Mouse (Mus musculus) layer of hippocampus, adult 11-12 months (tissue): Measurements from ENCODE around the gene Olfr718-ps1.

Source experiments
- DNase-seq: peaks from one replicate; pipeline ENCODE4 v3.0.0; 2022; ENCODE audit warnings: low spot score

The Olfr718-ps1 gene

GRCm38 (mm10) chr5:143129101-143129500 lies 18.3 kb downstream of the Olfr718-ps1 start:
- no peak for DNase-seq

DNA sequence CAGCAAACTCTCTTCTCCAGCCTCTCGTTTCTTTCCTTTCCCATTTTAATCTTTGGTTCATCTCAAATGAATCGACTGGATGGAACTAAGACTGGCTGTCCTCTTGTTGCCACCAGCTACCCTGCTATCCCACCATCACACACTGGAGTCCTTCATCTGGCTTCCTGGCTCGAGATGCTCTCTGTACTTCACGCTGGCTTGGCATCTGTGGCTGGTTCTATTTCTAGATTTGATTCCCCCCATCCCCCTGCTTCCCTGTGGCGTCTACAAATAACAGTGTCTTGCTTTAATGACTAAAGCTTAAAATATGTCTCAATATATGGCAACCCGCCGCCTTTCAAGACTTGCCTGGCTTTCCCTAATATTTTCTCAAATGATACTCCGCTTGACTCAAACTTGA lies 19.5 kb downstream of the Olfr718-ps1 start:
- DNase-seq = peak; percentile 32

- no peak for DNase-seq
Observed at GRCm38 (mm10) chr5:143126908-143127307, 20.5 kb downstream of the Olfr718-ps1 start.

DNA sequence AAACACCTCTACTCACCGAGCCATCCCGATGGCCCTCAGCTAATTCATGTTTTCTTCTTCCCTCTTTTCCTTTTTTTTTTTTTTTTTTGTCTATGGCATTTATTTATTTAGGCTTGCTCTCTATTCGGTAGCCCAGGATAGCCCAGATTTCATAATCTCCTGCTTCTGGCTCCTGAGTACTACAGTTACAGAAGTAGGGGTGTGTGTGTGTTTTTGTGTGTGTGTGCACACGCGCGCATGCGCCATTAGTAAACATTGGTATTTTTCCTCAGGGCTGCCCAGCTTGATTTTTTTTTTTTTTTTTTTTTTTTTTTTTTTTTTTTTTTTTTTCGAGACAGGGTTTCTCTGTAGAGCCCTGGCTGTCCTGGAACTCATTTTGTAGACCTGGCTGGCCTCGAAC lies 21.3 kb downstream of the Olfr718-ps1 start:
- no peak for DNase-seq

GRCm38 (mm10) chr5:143125601-143126000 lies 21.8 kb downstream of the Olfr718-ps1 start:
- peak; percentile 44 for DNase-seq

DNA sequence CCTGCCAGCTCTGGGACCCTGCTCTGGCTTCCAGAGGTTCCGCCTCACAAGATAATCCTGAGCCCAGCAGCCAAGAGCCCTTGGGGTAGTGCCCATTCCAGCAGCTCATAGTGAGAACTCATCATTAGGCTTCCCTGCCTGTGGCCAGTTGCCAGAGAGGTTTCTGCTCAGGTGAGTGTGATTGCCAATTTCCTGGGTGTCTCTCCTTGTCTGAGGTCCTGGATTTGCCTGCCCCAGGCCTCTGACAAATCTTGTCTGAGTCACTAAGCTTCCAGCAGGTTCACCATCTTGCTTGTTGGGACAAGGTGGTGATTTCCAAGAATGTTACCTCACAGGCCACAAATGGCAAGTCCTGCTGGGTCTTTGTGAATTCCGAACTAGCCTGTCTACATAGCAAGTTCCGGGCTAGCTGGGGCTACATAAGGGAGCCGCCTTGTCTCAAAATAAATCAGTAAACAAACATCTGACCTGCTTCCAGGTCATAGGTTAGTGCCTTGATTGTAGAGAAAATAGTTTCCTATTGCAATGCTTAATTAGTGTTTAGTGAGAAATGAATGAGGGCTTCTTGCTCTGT lies 22.5 kb downstream of the Olfr718-ps1 start:
- no peak for DNase-seq

DNA sequence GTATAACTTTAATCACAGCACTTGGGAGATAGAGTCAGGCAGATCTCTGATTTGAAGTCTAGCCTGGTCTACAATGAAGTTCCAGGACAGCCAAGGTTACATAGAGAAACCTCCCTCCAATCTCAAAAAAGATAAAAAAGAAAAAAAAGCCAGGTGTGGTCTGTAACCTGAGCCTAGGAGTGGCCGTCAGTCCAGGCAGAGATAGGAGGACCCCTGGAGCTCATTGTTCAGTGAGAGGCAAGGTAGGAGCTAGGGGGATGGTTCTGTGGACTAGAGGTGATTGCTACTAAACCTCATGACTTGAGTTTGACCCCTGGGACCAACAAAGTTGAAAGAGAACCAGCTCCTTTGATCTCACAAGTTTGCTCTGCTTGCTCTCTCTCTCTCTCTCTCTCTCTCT lies 24.7 kb downstream of the Olfr718-ps1 start:
- no peak for DNase-seq

DNA sequence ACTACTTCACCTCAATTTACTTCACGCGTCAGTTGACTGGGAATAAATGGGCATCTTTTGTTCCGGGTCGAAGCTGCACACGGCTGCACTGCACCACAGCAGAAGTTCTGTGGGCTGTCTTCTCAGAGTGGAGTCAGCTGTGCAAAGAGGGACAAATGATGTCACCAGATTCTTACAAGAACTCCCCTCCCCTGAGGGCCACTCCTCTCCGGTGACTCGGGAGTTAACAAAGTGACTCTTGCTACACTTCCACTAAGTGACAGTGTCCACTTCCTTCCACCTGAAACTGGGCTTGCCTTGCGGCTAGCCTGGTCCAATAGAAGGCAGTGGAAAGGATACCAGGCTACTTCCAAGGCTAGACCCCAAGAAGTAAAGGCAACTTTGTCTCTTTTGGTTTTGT lies 25.3 kb downstream of the Olfr718-ps1 start:
- DNase-seq = no peak

GRCm38 (mm10) chr5:143112281-143113246 lies 34.8 kb downstream of the Olfr718-ps1 start, which contains the start of gene Rnf216:
Rnf216 (minus strand) TSS chr5:143112994.
- peak; percentile 95 for DNase-seq

DNA sequence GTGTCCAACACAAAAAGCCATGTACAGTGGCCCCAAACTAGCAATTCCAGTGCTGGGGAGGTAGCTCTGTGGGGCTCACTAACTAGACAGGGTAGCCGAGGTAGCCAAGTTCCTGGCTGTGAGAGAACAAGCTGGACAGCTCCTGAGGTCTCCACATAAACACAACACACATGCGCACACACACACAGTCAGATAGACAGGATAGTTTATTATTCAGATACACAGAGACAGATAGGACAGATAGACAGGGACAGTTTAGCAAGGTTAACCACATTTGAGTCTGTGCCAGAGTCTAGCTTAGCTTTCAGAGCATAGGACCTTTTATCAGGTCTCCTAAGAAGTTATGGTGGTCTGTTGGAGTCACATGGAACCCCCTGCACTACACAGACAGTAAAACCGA lies 40.5 kb downstream of the Olfr718-ps1 start:
- no peak for DNase-seq

GRCm38 (mm10) chr5:143103231-143103630 lies 44.1 kb downstream of the Olfr718-ps1 start:
- DNase-seq = no peak

DNA sequence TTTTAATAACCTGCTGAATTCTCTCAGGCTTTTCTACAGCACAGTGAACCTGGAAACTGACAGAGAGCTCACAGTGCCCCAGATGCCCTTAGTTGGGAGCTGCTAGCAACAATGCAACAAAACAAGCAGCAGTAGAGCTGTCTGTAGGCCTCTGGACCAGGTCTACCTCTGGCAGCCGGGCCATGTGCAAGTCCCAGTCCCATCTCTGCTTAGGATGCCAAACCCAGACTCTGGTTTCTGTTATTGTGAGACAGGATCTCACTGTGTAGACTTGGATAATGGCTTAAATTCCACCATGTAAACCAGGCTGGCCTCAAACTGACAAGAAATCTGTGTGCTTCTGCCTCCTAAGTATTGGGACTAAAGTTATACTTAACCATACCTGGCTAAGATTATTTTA lies 45.8 kb downstream of the Olfr718-ps1 start:
- DNase-seq = no peak

DNA sequence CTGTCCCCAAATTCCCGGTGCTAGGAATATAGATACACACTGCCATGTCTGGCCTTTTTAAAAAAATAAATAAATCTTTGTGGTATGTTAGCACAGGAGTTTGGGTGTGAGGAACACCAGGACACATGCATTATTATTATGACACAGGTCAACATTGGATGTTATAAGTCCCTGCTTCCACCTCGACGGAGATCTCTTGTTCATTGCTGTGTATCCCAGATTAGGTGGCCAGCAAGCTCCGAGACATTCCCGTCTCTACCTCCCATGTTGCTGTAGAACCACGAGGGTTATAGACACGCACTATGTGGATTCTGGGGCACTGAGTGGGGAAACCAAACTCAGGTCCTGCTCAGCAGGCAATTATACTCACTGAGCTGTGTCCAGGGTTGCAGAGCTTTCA lies 52.1 kb downstream of the Olfr718-ps1 start:
- no peak for DNase-seq

DNA sequence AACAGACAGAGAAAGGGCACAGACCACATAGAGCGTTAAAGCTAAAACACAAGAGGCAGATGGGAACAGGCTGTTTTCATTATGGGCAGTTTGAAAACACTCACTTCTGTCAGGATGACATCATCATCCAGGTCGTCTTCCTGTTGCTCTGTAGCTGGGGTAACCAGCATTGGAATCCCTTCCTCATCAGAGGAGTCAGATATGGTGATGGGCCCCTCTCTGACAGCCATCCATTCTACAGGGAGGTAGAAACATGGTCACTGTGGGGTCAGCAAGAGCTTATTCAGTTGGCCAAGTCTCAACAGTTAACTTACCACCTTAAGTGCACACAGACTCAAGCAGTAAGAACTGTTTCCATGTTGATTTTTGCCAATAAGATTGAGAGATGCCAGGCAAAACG lies 54.5 kb downstream of the Olfr718-ps1 start:
- DNase-seq = no peak

DNA sequence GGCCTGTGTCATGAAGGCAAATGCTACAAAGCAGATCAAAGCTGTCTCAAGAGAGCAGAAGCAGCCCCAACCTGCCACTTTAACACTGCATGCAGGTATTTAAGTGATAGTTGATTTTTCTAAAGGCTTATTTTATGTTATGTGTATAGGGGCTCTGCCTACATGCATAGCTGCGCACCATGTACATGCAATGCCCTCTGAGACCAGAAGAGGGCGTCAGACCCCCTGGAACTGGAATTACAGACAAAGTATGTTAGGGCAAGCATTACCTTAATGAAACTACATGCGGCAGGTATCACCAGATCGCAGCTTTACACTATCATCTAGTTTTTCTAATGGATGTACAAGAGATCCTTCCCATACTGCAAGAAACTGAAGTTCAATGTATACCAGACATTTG lies 62.5 kb downstream of the Olfr718-ps1 start:
- DNase-seq = peak; percentile 46
